ENCODE assay signal across 8 mouse cellular contexts in the genomic region with DNA sequence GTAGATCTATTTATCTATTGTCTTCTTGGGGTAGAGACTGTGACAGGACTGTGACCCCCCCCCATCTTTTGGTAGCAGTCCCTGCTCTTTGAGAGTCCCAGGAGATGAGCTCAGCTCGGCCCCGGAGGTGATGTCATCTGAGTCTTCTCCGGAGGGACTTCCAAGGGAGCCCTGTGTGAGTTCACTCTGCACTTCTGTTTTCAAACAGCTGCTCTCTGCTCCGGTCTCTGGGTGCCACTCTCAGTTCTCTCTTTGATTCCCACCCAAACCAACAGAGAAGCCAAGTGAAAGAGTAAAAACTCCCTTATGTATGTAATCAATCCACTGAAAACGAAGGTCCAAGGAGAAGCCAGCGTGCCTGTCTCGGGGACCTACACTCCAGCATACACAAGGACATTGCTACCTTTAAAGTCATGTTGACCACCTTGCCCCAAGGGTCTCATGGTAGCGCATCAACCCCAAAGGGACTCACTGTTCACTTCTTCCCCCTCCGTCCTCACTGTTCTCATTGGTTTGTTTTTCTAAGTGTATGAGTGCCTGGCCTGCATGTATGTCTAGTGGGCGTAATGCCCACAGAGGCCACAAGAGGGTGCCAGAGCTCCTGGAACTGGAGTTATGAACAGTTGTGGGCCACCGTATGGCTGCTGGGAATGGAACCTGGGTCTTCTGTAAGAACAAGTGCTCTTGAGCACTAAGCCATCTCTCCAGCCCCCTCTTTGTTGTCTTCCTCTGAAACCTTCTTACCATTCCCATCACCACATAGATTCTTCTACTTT. TPM values are rescaled to one million over a fixed set of nuclear protein-coding genes. Genes with fewer than 3 reads are reported as not detected.
A peak's percentile ranks its signal among the peaks of the same experiment; 100 is the strongest.
DNase-seq lines count a peak whose midpoint lies in the region; ATAC-seq and TF ChIP-seq lines count a peak whose summit lies in the region.
"Had no signal": no experiment of that assay in that cellular context is flagged by ENCODE, and none has a peak within 500 bp of the region (broad histone marks: within the 10 kb centered on the region; RNA-seq: fewer than 3 reads in every experiment).

No protein-coding gene starts in this region.

- H3K27me3 ChIP-seq in kidney, adult 2 months (replicated peaks; ENCODE audit: control insufficient read depth, insufficient read depth, low read length) = no peaks in the 10 kb centered on the region
- H3K27me3 ChIP-seq in G1E (ENCODE audit: insufficient read depth, low read length) = peaks cover 7% of the 10 kb centered on the region; the same call in 1 of the 2 replicates

- H3K27ac ChIP-seq in kidney, adult 2 months (ENCODE audit: insufficient read depth, low read depth, low read length) = no peak overlapping the region
- peak overlapping the region; percentile 96 for H3K27ac ChIP-seq in bone marrow macrophage, adult 2 months (ENCODE audit: insufficient read depth, low read depth, low read length)
- H3K27ac ChIP-seq: heart, embryonic 15.5 days had no signal

- H3K4me1 ChIP-seq in kidney, adult 2 months (ENCODE audit: control insufficient read depth, insufficient read depth, low read length) = peaks cover 5% of the 10 kb centered on the region; the same call in 1 of the 2 replicates
- H3K4me1 ChIP-seq in G1E (ENCODE audit: insufficient read depth, low read depth, low read length) = peaks cover 28% of the 10 kb centered on the region
- peaks cover 61% of the 10 kb centered on the region for H3K4me1 ChIP-seq in bone marrow macrophage, adult 2 months (ENCODE audit: control insufficient read depth, insufficient read depth, low read length)

- no peak overlapping the region for H3K4me3 ChIP-seq in kidney, adult 2 months (ENCODE audit: insufficient read depth, low read depth, low read length)
- H3K4me3 ChIP-seq in G1E (ENCODE audit: low read depth, low read length) = no peak overlapping the region
- peak overlapping the region; percentile 19 for H3K4me3 ChIP-seq in bone marrow macrophage, adult 2 months (ENCODE audit: insufficient read depth, low read length)
- H3K4me3 ChIP-seq: heart, embryonic 15.5 days had no signal

- DNase-seq in kidney, adult 2 months = peak; percentile 42
- no peak for DNase-seq in kidney, adult 11 months
- DNase-seq in G1E (ENCODE audit: low spot score) = no peak
- DNase-seq in kidney, postnatal 10 days = peak; percentile 55
- DNase-seq in thymus, postnatal 25 days = peak; percentile 74

- WGBS in kidney, adult 2 months = 78% methylated on average over 11 of the region's 11 CpGs

- peaks cover 4% of the 10 kb centered on the region; the same call in 1 of the 2 replicates for H3K9me3 ChIP-seq in G1E (replicated peaks)
- H3K9me3 ChIP-seq: heart, embryonic 15.5 days had no signal

- no peak for ATAC-seq in G1E (ENCODE audit: extremely low read depth, insufficient number of reproducible peaks, low FRiP score, poor library complexity, severe bottlenecking)
- ATAC-seq in monocyte, adult 5-6 weeks (replicated peaks; ENCODE audit: insufficient number of reproducible peaks, low FRiP score, low TSS enrichment, poor library complexity, severe bottlenecking) = peak; percentile 38

- H3K36me3 ChIP-seq in kidney, adult 2 months (ENCODE audit: control insufficient read depth, insufficient read depth, low read length) = no peaks in the 10 kb centered on the region
- H3K36me3 ChIP-seq in G1E (replicated peaks) = no peaks in the 10 kb centered on the region
- H3K36me3 ChIP-seq: heart, embryonic 15.5 days had no signal

- TF ChIP-seq CTCF in kidney, adult 2 months (conservative IDR thresholded peaks at IDR 0.05; ENCODE audit: insufficient read depth, insufficient read length, low read depth, low read length) = peak; percentile 68
- peak; percentile 64 for TF ChIP-seq CTCF in G1E (IDR thresholded peaks at IDR 0.05; ENCODE audit: low read depth, low read length)
- TF ChIP-seq CTCF in bone marrow macrophage, adult 2 months (IDR thresholded peaks at IDR 0.05; ENCODE audit: low read depth, low read length) = peak; percentile 99

- TF ChIP-seq POLR2A in kidney, adult 2 months (IDR thresholded peaks at IDR 0.05; ENCODE audit: low read depth, low read length) = no peak
- TF ChIP-seq POLR2A in bone marrow macrophage, adult 2 months (IDR thresholded peaks at IDR 0.05; ENCODE audit: borderline replicate concordance, low read depth, low read length) = no peak

RNA-seq across cellular contexts. Expression of gene Tmprss13, which starts 19.5 kb away (rescaled TPM):
- polyA plus RNA-seq in kidney, adult 2 months (2012; rRNA removed) = 0.56 and 0.64 TPM in 2 replicates
- total RNA-seq in G1E (2014; fragmentation: Nextera tagmentation) (not detected in 2 replicates), G1E (2017) (0.05 TPM in 1 of 2 replicates, not detected in the other)
- not detected in 2 replicates for polyA plus RNA-seq in G1E (2012)
- not detected in 2 replicates for polyA plus RNA-seq in bone marrow macrophage, adult 2 months (2012; ENCODE audit: insufficient read depth, insufficient read length, missing spikeins)
- total RNA-seq in monocyte, adult 5-6 weeks (2017) = 0.68 to 2.6 TPM in 2 of 3 replicates, not detected in the other

RNA-seq across cellular contexts. Expression of gene Il10ra, which starts 30.5 kb away (rescaled TPM):
- polyA plus RNA-seq in kidney, adult 2 months (2012; rRNA removed) = 3.3 and 5.3 TPM in 2 replicates
- total RNA-seq in G1E (2014; fragmentation: Nextera tagmentation) = 0.45 TPM in 1 of 2 replicates, not detected in the other
- 0.16 and 0.17 TPM in 2 replicates for total RNA-seq in G1E (2017)
- polyA plus RNA-seq in G1E (2012) = 0.07 and 0.09 TPM in 2 replicates
- polyA plus RNA-seq in bone marrow macrophage, adult 2 months (2012; ENCODE audit: insufficient read depth, insufficient read length, missing spikeins) = 195 and 197 TPM in 2 replicates
- 358 to 411 TPM (median 369 TPM) in 3 replicates for total RNA-seq in monocyte, adult 5-6 weeks (2017)

Comparison
In these comparisons a context has a peak if more than half of its experiments do, and no peak if none do; other contexts are left out.
1. DNase-seq: peak in kidney, adult 2 months (single experiment), kidney, postnatal 10 days (single experiment) and thymus, postnatal 25 days (single experiment); none in kidney, adult 11 months (single experiment) and G1E (single experiment).
2. RNA of gene Il10ra, which starts 30.5 kb away (polyA plus RNA-seq): 195 to 197 TPM in bone marrow macrophage, adult 2 months; 3.3 to 5.3 TPM in kidney, adult 2 months and 0.07 to 0.09 TPM in G1E; every median in the first group is over 10 times any median in the second.
3. Peak in every context shown above with its lines, with median percentiles within 50 percentile points of each other: CTCF ChIP-seq.